Mouse (Mus musculus) heart, adult 18-20 months (tissue): ENCODE data around the gene Minpp1. TPM values are rescaled to one million over a fixed set of nuclear protein-coding genes. Genes with fewer than 3 reads are reported as not detected.

Source experiments
- DNase-seq, 2 experiments: peaks; one replicate each; pipeline ENCODE4 v3.0.0; 2021 to 2022; ENCODE audit warnings: mixed read lengths in 1 of 2
- total RNA-seq, 2 experiments: library from RNA; stranded (reverse); gene quantifications; 2 replicates each; pipeline ENCODE4 v1.2.3; 2021

Gene Minpp1
- total RNA-seq, 2 experiments from 2014 or later = 14.4 to 14.7 TPM

DNA sequence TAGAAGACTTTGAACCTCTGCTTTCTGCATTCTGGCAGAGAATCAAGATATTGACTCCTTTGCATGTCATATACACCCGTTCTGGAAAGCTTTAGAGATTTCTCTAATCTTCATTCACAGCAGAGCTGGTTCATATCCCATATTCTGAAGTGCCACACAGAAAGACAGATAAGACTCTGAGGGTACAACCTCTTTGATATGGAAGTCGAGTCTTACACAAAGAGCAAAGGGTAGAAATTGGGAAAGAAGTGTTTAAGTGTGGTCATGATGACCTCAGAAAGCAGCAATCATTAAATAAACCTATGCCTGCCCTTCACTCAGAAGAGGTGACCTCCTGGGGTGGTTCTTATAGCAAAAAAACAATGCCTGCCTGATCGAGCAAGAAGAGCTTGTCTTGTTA is 43.2 kb downstream of the Minpp1 start:
- DNase-seq = no peak

DNA sequence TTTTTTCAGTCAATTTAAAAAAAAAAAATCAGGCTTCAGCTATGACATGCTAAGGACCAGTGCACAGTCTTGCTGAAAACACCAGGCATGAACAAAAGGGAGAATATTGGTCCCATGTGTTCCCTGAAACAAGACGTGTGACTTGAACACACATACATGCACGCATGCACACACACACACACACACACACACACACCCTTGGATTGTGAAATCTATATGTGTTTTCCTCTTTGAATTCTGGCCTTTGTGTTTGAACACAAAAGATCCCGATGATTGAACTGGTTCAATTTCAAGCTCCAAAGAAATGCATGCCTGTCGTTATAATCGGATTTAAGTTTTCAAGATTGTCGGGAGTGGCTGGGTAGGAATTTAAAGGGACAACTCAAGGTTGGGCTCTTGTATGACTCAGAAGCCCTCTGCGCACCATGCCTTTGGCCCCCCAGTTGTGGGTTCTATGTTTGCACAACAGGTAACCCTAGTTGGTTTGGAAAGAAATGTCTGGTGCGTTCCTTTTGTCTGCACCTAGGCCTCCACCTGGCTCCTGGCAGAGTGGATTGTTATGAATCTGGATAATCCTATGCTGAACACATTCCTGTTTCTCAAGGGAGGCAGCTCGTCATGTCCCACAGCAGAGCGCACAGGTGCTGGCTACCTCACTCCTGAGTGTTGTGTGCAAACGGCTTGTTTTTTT is 43.8 kb downstream of the Minpp1 start:
- DNase-seq = no peak

DNA sequence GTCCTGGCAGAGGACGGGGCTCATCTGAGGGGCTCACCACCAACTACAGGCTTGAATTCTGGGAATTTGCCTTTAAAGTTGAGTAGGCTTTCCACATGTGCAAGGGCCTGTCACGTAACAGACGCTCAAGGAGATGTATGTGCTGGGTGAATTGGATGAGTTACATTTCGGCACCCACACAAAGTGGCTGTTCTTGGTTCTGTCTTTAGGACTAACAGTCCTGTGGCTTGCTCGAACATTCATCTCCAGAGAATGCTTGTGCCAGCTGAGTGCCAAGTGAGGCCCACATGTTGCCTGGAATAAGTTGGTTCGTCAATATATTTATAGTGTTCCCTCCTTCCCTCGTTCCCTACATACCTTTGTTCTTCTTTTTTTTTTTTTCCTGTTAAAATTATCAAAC is 44.7 kb downstream of the Minpp1 start:
- DNase-seq = no peak

DNA sequence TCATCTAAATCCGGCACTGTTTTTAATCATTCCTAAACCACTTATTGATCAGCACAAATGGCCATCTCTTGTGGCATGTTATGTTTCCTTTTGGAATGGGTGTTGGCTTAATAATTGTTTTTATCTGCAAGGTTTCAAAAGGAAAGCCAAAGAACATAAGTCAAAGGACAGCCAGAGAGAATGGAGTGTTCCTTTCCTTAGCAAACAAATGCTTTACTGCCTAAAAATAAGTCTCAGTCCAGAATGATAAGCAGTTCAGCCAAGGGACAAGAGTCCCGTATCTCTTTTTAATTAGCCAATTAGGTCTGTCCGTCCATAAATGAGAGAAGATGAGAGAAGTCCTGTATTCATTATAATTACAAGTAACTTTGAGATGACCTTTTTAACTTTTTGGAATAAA is 46.8 kb downstream of the Minpp1 start:
- DNase-seq = peak in 1 of 2 experiments; percentile 45

DNA sequence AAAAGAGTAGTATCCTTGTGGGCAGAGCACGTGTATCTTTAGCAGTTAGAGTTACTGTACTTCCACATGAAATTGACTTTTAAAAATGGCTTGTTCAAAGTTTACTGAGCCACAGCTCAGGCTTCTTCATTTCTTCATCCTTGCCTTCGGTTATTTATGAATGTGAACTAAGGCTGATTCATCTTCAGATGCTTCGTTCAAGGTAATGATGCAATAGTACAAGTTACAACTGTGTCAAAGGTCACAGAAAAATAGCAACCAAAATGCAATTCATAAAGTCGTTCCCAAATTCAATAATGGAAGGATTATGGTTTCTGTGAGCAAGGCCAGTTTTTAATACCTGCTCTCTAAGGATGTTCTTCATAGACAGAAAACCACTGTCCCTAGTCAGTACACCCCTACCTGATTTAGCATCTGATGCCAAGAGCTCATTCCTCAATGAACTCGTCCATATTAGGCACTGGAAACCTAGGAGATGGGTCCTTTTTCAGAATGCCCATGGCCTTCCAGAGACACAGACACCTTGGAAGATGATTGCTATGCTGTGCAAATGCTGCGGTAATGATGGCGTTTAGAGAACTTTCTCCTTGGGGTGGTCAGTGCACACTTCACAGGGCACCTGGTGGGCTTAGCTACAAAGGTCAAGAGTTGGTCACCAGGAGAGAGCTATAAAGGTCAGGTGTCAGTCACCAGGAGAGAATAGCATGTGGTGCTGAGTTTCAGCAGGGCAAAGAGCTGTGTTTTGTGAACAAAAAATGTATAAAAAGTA is 47.4 kb downstream of the Minpp1 start:
- DNase-seq = peak in 1 of 2 experiments; percentile 14

DNA sequence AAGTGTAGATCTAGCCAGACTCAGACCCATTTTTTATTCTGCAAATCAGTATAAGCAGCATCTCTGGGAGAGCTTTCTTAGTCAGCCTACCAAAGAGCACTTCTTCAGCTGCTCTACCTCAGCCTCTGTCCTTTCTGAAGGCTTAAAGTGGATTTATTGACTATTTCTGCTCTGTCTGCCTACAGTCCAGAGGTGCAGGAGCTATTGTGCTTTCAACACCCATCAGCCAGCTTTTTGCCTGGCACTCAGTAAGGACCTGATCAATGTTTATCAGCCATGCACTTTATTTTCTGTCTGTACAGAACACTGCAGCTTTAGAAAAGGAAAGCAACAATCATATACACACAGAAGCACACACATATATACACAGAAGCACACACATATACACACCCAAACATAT is 49.3 kb downstream of the Minpp1 start:
- DNase-seq = no peak

DNA sequence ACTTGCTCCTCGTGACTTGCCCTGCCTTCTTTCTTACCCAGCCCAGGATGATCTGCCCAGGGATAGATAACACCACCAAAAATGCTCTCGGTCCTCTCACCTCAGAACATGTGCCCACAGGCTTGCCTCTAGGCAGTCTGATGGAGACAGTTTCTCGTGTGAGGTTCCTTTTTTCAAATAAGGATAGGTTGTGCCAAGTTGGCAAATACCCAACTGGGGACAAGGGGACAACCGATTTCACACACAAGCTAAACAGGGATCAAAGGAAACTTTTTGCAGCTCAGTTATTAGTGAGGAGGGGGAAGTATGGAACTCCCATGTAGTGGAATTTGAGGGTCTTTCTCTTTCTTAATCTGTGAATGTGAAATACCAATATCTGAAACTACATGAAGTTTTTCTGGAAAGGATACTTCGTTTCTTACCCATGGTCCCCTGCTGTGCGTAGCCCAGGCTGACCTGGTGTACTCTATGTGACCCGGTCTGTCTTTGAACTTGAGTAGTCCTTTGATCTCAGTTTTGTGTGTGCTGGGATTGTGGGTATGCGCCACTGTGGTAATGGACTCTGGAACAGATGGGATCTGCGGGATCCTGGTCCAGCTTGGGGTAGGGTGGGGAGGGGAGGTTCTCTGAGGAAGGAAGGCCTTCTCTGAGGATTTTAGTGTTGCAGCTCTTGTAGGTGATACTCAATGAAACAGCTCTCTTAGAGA is 57.4 kb downstream of the Minpp1 start:
- DNase-seq = no peak

- DNase-seq = peak; percentile 28 to 62
Measured at GRCm38 (mm10) chr19:32547396-32547795, 61.8 kb downstream of the Minpp1 start.

DNA sequence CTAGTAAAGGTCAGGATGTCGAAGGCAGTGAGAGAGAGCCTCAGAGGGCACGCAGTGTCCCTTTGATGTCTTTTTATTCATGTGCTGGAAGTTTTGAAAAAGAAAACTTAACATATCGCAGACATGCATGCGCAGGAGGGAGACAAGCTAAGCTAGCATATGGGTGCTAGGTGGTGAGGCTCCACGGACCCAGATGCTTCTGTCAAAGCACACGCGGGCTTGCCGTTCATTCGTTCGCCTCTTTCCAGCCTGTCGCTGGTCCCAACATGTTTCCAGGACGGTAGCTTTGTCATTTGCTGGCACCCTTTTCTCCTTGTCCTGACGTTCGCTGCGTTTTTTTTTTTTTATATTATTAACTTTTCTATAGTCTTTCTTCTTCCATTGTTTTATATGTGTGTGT is 62.6 kb downstream of the Minpp1 start:
- DNase-seq = no peak

DNA sequence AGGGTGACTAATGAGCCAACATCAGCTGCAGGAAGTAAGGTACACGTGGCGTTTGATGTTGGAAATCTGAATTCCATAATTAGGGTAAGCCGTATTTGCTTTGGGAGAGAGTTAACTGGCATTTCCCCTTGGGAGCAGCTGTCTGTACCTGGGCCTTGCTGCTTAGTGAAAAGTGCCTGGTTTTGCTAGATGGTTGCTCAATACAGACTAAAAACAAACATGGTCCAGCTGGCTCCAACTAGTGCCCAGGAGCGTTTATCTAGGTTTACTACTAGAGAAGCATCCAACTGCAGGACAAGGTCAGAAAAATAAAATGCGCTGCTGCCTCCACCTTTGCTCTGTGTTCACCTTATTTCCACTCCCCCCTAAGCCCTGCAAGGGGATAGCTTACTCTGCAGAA is 64.9 kb downstream of the Minpp1 start:
- DNase-seq = peak; percentile 42 to 44

- peak; percentile 38 to 77 for DNase-seq
Measured at GRCm38 (mm10) chr19:32551442-32551841, 65.9 kb downstream of the Minpp1 start.

DNA sequence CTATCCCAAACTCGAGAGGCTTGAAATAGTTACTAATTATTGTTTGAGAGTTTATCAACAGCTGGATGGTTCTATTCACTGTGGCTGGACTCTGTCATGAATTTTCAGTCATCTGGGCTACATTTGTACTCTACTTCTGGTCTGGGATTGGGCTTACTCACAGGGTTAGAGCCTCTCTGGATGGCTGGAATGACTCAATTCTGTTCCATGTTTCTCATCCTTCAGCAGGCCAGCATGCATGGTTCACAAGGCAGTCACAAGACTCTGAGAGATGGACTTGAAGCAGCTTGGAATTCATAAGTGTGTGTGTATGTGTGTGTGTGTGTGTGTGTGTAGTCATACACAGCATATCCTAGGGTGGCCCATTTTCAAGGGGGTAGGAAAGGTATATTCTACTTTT is 66.5 kb downstream of the Minpp1 start:
- DNase-seq = peak; percentile 40 to 50

- DNase-seq = no peak
Measured at GRCm38 (mm10) chr19:32553310-32553709, 67.7 kb downstream of the Minpp1 start.

GRCm38 (mm10) chr19:32555257-32555656 is 69.7 kb downstream of the Minpp1 start:
- no peak for DNase-seq

Other genes with a start within 250 kb of the Minpp1 start
- 10 to 100 TPM; 55.3 to 63.9 TPM for gene Sgms1, start 96.1 kb upstream of the Minpp1 start, total RNA-seq
- 10 to 100 TPM; 28.5 to 47.2 TPM for gene Rpl9-ps6, start 19.2 kb upstream of the Minpp1 start, total RNA-seq
- gene Papss2, start 110.0 kb downstream of the Minpp1 start, total RNA-seq = 10 to 100 TPM; 13.1 to 15.2 TPM